Mouse (Mus musculus): Measurements from ENCODE around the gene AL732309.1. TPM values are rescaled to one million over a fixed set of nuclear protein-coding genes. Genes with fewer than 3 reads are reported as not detected.

Gene AL732309.1
- polyA plus RNA-seq, 1 experiment: 20.9 TPM

DNA sequence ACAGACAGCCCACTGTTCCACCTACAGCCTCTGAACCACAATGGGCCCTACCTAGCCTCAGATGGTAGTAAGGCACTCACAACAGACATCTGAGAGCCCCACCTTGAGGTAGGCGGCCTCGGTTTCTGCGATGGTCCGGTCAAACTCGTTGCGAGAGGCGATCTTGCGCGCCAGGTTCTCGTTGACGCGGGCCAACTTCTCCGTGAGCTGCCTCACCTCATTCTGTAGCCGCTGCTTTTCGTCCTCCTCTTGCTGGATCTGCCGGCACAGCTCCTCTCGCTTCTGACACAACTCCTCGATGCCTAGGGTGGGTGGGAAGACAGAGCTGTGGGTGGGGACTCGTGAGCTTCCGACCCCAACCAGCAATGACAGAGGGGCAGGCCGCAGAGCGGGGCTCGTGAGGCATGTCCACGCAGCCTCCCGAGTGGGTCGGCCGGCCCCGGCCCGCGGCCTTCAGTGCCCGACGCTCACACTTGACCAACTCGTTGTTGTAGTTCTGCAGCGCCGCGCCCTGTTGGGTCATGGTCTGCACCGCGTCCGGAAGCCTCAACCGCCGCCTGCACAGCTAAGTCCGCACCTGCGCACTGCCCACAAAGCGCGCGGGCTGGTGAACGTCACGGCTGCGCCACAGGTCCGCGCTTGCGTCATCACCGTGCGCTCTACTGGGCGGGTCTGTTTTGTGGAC is 25.3 kb upstream of the AL732309.1 start, which contains the start of the genes Ssna1 and Anapc2:
Ssna1 (minus strand) TSS at position 612 of the 685 bp plus-strand sequence.
Anapc2 (plus strand) TSS at position 652 of the 685 bp plus-strand sequence.
- peak within 1 kb of the TSS; percentile 72 for H3K4me3 ChIP-seq (replicated peaks; ENCODE audit: extremely low read depth, low read depth, low read length)
- H3K4me1 ChIP-seq (ENCODE audit: control insufficient read depth, insufficient read depth, low read length): peaks cover 12% of the 10 kb centered on the region
- TF ChIP-seq POLR2A (IDR thresholded peaks at IDR 0.05; ENCODE audit: borderline replicate concordance, extremely low read depth, low read depth, low read length) (peak; percentile 89; the same call in 1 of the 2 replicates), CTCF (IDR thresholded peaks at IDR 0.05; ENCODE audit: insufficient read depth, low read length) (no peak)
- WGBS: under 1% methylated on average over 55 of the region's 55 CpGs
- DNase-seq: peak; percentile 98

- peaks cover 16% of the 10 kb centered on the region for H3K4me1 ChIP-seq (ENCODE audit: control insufficient read depth, insufficient read depth, low read length)
- WGBS: 78% methylated on average over 4 of the region's 4 CpGs
- no peak for TF ChIP-seq CTCF (IDR thresholded peaks at IDR 0.05; ENCODE audit: insufficient read depth, low read length)
- TF ChIP-seq POLR2A (IDR thresholded peaks at IDR 0.05; ENCODE audit: borderline replicate concordance, extremely low read depth, low read depth, low read length): no peak
- no peak overlapping the region for H3K4me3 ChIP-seq (replicated peaks; ENCODE audit: extremely low read depth, low read depth, low read length)
- DNase-seq: no peak
Measured at GRCm38 (mm10) chr2:25267746-25268309, 21.2 kb upstream of the AL732309.1 start.

DNA sequence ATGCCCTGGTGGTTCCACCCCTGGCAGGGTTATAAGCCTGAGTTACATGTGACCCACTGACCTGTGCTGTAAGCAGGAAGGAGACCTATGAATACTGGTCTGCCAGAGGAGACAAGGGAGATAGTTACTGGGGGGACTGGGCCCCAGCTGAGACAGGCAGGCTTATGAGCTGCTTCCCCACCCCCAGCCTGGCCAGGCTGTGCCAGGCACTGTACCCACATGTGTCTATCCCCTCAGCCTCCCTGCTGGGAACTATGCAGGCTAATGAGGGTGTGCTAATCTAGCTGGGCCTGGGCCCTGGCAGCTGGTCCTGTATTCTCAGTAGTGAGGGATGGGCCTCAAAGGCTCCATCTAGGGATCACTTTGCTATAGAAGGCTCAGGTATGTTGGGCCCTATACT is 20.6 kb upstream of the AL732309.1 start:
- TF ChIP-seq CTCF (IDR thresholded peaks at IDR 0.05; ENCODE audit: insufficient read depth, low read length) (no peak), POLR2A (IDR thresholded peaks at IDR 0.05; ENCODE audit: borderline replicate concordance, extremely low read depth, low read depth, low read length) (no peak)
- no peak for DNase-seq
- peaks cover 15% of the 10 kb centered on the region for H3K4me1 ChIP-seq (ENCODE audit: control insufficient read depth, insufficient read depth, low read length)
- H3K4me3 ChIP-seq (replicated peaks; ENCODE audit: extremely low read depth, low read depth, low read length): no peak overlapping the region

GRCm38 (mm10) chr2:25266720-25267119 is 20.1 kb upstream of the AL732309.1 start:
- TF ChIP-seq POLR2A (IDR thresholded peaks at IDR 0.05; ENCODE audit: borderline replicate concordance, extremely low read depth, low read depth, low read length) (no peak), CTCF (IDR thresholded peaks at IDR 0.05; ENCODE audit: insufficient read depth, low read length) (no peak)
- Histone ChIP-seq H3K4me1 (ENCODE audit: control insufficient read depth, insufficient read depth, low read length) (peaks cover 15% of the 10 kb centered on the region), H3K4me3 (replicated peaks; ENCODE audit: extremely low read depth, low read depth, low read length) (no peak overlapping the region)
- WGBS: 20% methylated on average over 2 of the region's 2 CpGs
- DNase-seq: no peak

GRCm38 (mm10) chr2:25265897-25266656 is 19.4 kb upstream of the AL732309.1 start:
- no peak for DNase-seq
- H3K4me3 ChIP-seq (replicated peaks; ENCODE audit: extremely low read depth, low read depth, low read length): no peak overlapping the region
- TF ChIP-seq CTCF (IDR thresholded peaks at IDR 0.05; ENCODE audit: insufficient read depth, low read length) (no peak), POLR2A (IDR thresholded peaks at IDR 0.05; ENCODE audit: borderline replicate concordance, extremely low read depth, low read depth, low read length) (no peak)
- H3K4me1 ChIP-seq (ENCODE audit: control insufficient read depth, insufficient read depth, low read length): peaks cover 10% of the 10 kb centered on the region
- WGBS: 51% methylated on average over 6 of the region's 6 CpGs

DNA sequence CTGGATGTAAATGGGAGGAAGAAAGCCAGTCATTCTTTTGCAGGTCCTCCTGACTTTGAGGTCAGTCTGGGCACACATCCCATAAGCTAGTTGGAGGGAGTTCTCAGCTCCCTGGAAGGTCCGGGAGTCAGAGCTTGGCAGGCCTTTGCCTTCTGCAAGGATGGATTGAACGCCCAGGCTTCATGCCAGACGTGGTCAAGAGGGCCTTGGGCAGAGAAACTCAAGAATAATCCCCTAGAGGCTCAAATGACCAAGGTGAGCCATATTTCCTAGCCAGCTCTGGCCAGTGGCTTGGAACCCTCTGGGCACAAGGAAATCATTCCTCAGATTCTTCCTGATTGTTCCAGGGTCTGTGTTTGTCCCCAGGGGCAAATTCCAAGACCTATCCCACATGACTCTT is 18.2 kb upstream of the AL732309.1 start:
- TF ChIP-seq POLR2A (IDR thresholded peaks at IDR 0.05; ENCODE audit: borderline replicate concordance, extremely low read depth, low read depth, low read length) (no peak), CTCF (IDR thresholded peaks at IDR 0.05; ENCODE audit: insufficient read depth, low read length) (no peak)
- Histone ChIP-seq H3K4me1 (ENCODE audit: control insufficient read depth, insufficient read depth, low read length) (peaks cover 10% of the 10 kb centered on the region), H3K4me3 (replicated peaks; ENCODE audit: extremely low read depth, low read depth, low read length) (no peak overlapping the region)
- WGBS: 44% methylated on average over 3 of the region's 3 CpGs
- DNase-seq: no peak

DNA sequence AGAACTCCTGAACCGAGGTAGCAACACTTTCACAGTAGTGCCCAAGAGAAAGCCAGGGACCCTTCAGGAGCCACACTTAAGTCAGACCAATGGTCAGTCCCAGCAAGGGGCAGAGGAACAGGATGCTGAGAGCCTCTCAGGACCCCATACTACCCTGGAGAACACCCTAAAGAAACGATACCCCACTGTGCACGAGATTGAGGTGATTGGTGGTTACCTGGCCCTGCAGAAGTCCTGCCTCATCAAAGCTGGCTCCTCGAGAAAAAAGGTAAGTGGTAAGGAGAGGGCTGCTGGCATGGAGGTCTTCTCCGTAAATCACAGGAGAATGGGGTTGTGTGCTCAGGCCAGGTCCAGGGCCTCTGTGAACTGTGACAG is 17.6 kb upstream of the AL732309.1 start:
- no peak for DNase-seq
- WGBS: 71% methylated on average over 5 of the region's 5 CpGs
- H3K4me1 ChIP-seq (ENCODE audit: control insufficient read depth, insufficient read depth, low read length): peaks cover 10% of the 10 kb centered on the region
- no peak overlapping the region for H3K4me3 ChIP-seq (replicated peaks; ENCODE audit: extremely low read depth, low read depth, low read length)
- no peak for TF ChIP-seq CTCF (IDR thresholded peaks at IDR 0.05; ENCODE audit: insufficient read depth, low read length)
- TF ChIP-seq POLR2A (IDR thresholded peaks at IDR 0.05; ENCODE audit: borderline replicate concordance, extremely low read depth, low read depth, low read length): no peak

- 38% methylated on average over 12 of the region's 12 CpGs for WGBS
- Histone ChIP-seq H3K4me1 (ENCODE audit: control insufficient read depth, insufficient read depth, low read length) (peaks cover 10% of the 10 kb centered on the region), H3K4me3 (replicated peaks; ENCODE audit: extremely low read depth, low read depth, low read length) (peak overlapping the region; percentile 66)
- TF ChIP-seq CTCF (IDR thresholded peaks at IDR 0.05; ENCODE audit: insufficient read depth, low read length): no peak
- no peak for TF ChIP-seq POLR2A (IDR thresholded peaks at IDR 0.05; ENCODE audit: borderline replicate concordance, extremely low read depth, low read depth, low read length)
- DNase-seq: no peak
Measured at GRCm38 (mm10) chr2:25263623-25264285, 17.1 kb upstream of the AL732309.1 start.

Measured in lung, adult 2 months (tissue).